Mouse (Mus musculus) heart, adult 8-10 months (tissue): ENCODE measurements around the gene Hacd1. TPM values are rescaled to one million over a fixed set of nuclear protein-coding genes. Genes with fewer than 3 reads are reported as not detected.

Source experiments
- DNase-seq: peaks from one replicate; pipeline ENCODE4 v3.0.0; 2022; ENCODE audit warnings: low spot score
- total RNA-seq, 4 experiments: library from RNA; stranded (reverse); gene quantifications; 2 replicates each; pipeline ENCODE4 v1.2.4; 2022

The Hacd1 gene
- total RNA-seq, 4 experiments from 2014 or later: 41.9 to 56.1 (median 50.6) TPM

GRCm38 (mm10) chr2:14005121-14005520 is 50.8 kb downstream of the Hacd1 start:
- no peak for DNase-seq

- DNase-seq: no peak
Measured at GRCm38 (mm10) chr2:13960136-13960535, 95.8 kb downstream of the Hacd1 start.

DNA sequence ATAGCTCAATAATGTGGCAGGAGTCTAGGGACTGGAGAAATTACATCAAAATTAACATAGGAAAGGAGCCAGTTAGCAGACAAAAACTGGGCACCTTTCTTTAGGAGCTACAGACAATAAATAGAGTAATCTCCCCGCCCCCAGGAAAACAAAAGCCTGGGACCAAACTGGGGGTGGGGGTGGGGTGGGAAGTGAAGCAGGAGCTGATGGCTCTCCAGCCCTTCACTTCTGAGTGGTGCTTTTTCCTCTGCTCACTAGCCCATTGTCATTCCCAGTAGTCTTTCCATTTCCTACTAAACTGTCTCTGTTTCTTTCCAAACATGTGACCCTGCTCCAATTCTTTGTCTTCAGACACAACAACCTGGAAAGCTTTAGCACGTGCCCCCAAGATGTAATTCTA is 99.5 kb downstream of the Hacd1 start:
- DNase-seq: no peak

- no peak for DNase-seq
Measured at GRCm38 (mm10) chr2:13938118-13938517, 117.8 kb downstream of the Hacd1 start.

DNA sequence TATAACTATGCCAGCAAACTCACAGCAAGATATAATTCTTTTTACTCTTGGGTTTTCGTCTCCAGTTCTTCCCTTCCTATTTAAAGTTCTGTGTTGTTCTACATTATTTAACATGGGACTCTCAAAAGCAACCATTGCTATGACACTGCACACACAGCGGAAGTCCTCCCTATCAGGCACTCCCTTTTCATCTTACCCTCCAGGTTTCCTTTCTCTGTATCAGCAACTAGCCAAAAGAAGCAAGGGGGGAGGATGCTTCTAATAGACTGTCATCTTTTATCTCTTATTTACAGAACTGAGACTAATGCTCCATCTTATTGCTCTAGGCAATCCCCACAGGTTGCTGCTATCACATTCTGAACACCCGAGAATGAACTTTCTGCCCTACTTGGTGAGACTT is 120.6 kb downstream of the Hacd1 start:
- DNase-seq: no peak

DNA sequence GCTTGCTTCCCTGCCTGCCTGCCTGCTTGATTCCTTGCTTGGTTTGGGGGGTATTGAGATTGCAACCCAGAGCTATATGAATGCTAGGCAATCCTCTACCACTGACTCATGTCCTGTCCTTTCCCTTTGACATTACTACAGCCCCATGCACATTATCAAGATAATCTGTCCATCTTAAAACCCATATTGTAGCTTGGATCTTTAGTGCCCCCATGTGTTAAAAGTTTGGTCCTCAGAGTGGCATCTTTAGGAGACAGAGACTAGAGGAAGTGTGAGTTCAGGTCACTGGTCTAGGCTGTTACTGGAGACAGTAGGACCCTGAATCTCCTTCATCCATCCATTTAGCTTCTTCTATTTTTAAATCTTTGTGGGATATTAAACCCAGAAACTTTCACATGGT is 123.7 kb downstream of the Hacd1 start:
- DNase-seq: no peak

DNA sequence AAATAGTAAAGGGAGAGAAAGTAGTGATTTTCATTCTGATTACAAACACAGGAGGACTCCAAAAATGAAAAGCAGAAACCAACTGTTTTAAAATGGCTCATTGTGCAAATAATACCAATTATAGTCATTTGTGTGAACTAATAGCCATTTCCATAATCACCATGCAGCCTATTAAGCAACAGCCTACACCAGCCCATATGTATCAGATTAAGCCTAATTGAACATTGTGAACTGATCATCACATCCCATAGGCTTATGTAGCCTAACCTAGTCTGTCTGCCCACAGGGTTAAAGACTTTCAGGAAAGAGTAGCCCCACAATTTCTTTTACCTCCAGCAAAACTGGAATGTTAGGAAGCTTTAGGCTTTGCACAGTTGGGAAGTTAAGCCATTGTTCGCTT is 125.2 kb downstream of the Hacd1 start:
- no peak for DNase-seq

DNA sequence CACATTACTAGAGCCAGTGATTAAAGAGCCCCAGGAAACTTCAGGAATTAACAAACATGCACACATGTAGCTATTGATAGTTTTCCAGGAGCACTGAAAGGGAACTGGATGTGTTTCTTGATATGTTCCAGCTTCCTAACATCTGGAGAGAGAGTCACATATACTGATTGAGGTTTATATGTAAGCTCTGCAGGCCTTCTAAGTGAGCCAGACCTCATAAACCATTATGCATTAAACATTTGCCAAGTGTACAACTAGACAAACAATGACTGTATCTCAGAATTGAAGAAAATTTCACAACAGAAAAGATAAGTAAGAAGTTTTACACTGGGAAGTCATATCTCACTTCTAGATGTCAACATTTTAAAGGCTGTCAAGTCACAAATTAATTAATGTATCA is 167.4 kb downstream of the Hacd1 start:
- no peak for DNase-seq

DNA sequence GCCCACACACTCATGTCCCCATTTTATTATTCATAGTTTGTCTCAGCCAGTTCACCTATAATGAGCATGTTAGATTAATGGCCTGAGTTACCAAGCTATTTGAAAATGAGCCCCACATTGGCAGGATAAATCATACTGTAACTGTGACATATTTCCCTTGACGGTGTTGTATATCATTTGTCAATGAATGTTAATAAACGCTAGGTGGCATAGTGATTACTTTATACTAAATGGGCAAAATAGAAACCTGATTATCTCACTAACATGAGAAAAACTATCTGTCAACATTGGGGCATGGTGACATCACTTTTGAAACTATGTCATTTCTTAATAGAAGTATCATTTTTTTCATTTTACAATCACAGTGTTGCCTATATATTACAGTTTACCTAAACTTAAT is 198.5 kb downstream of the Hacd1 start:
- DNase-seq: no peak

GRCm38 (mm10) chr2:13855510-13855909 is 200.4 kb downstream of the Hacd1 start:
- DNase-seq: no peak

- no peak for DNase-seq
Measured at GRCm38 (mm10) chr2:13836310-13836709, 219.6 kb downstream of the Hacd1 start.

- DNase-seq: no peak
Measured at GRCm38 (mm10) chr2:13834989-13835388, 220.9 kb downstream of the Hacd1 start.

DNA sequence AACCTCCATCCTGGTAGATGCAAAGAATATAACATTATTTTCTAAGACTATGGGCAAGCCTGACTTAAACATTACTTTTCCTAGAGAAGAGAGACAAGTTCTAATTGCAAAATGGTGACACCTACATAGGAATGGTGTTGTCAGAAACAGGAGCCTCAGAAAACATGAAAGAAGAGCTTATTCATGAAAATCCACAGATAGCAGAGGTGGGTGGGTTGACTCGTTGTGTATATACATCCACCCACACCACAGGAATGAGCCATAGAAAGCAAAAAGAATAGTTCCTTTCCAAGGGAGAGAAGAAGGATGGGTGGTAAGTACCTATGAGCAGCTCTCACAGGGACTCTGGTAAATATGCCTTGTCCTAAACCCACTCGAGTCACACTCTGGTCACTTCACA is 239.3 kb downstream of the Hacd1 start:
- no peak for DNase-seq

DNA sequence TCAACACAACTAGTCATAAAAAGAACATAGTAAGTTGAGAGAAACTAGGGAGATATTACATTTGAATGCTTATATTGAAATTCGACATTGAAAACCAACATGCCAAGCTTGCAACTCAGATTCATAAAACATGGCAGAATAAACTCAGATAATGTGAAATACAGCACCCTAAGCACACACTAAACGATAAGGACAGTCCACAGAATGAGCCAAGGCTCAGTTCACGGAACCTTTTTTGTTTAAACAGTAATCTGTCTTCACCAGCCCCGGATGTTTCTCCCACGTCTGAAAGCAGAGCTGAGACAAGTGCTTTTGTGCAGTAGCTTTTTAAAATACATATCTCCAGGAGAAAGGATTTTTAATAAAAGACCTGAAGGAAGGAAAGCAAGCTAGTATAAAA is 247.3 kb downstream of the Hacd1 start:
- DNase-seq: no peak

DNA sequence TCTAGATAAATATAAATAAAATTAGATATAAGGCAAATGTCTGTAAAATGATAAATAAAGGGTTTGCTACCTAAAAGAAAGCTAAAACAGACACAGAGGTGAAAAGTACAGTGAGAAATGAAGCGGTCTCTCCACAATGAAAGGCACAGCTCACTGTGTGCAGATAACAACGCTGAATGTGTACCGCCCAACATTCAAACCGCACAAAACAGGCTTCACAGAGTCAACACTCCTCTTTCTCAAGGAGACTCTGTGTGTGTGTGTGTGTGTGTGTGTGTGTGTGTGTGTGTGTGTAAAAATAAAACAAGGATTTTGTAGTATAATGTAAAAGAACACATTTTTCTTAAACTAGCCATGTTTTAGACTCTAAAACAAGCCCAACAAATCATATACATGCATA is 247.9 kb downstream of the Hacd1 start:
- DNase-seq: no peak

DNA sequence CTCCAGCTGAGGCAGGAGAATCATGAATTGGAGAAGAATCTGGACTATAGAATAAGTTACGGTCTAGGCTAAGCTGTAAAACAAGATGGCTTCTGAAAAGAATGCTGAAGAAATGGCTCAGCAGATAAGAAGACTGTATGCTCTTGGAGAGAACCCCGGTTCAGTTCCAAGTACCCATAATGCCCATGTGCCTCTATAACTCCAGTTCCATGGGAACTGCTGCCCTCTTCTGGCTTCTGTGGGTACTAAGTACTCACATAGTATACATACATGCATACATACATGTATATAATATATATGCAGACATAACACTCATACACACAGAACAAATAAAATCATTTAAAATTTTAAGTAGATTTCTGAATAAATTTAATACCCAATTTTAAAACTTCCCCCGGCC is 249.8 kb downstream of the Hacd1 start:
- DNase-seq: no peak

- DNase-seq: no peak
Measured at GRCm38 (mm10) chr2:13800639-13801038, 255.3 kb downstream of the Hacd1 start.

Other genes with a start within 250 kb of the Hacd1 start
- gene Stam, start 18.0 kb upstream of the Hacd1 start, total RNA-seq: 10 to 100 TPM; 22.9 to 26.7 (median 23.8) TPM
- under 1 TPM in 1 of 4 experiments, not detected in 3; 0.08 TPM for gene Tmem236, start 118.4 kb upstream of the Hacd1 start, total RNA-seq
- 10 to 100 TPM in 3 of 4 experiments, 1 to 10 TPM in 1; 9.3 to 15.8 (median 11.2) TPM for gene Mrc1, start 173.3 kb upstream of the Hacd1 start, total RNA-seq